Mouse (Mus musculus) E14TG2a.4 (cell line): ENCODE measurements around the gene Stk40.

ENCODE experiments used
- CTCF ChIP-seq: conservative IDR thresholded peaks from 2 replicates; pipeline ENCODE4 v1.5.1; 2014; ENCODE audit warnings: low read length
- NANOG ChIP-seq: IDR thresholded peaks from 2 replicates; pipeline ENCODE4 v1.6.1; 2014; ENCODE audit warnings: borderline replicate concordance, low read length, mixed read lengths
- POU5F1 ChIP-seq: IDR thresholded peaks from 2 replicates; pipeline ENCODE4 v1.6.1; 2014; ENCODE audit warnings: low read length, borderline replicate concordance

DNA sequence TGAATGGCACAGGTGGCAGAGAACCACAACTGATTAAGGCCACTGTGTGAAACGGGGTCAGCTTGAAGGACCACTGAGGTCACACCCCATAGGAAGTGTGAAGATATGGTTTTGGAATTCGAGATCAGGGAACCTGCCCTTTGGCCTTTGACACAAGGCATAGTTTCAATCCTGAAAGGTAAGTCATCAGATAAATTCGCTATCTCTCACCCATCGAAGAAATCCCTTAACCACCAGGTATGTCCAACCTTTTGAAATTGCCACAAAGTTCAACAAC is 13.0 kb upstream of the Stk40 start:
- TF ChIP-seq CTCF (no peak), NANOG (no peak), POU5F1 (no peak)
